Mouse (Mus musculus) brain, embryonic 18.5 days (tissue): ENCODE measurements around the gene Gm49711.
"Not testable (repeated sequence)": the region's sequence is repeated elsewhere in the genome, so short reads cannot be mapped to it uniquely, and the experiment has no call there.

Experiments
- DNase-seq: peaks from one replicate; pipeline ENCODE4 v3.0.0-alpha.2; 2012; ENCODE audit warnings: low read depth, low spot score

Gene Gm49711

DNA sequence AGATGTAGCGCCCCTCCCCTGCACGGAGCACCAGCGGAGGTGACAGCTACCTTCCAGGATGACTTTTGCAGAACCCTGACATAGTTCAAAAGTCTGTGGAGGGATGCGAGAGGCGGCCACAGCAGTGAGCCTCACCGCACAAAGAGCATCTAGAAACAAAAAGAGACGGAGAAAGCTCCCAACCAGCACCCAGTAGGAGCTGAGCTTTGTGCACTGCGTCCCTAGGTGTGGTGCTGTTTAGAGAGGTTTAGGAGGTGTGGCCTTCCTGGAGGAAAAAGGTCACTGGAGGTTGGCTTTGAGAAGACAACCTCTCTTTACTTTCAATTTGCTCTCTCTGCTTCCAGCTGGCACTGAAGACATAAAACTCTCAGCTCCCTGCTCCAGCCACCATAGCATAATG, 121.2 kb downstream of the Gm49711 start:
- no peak for DNase-seq

DNA sequence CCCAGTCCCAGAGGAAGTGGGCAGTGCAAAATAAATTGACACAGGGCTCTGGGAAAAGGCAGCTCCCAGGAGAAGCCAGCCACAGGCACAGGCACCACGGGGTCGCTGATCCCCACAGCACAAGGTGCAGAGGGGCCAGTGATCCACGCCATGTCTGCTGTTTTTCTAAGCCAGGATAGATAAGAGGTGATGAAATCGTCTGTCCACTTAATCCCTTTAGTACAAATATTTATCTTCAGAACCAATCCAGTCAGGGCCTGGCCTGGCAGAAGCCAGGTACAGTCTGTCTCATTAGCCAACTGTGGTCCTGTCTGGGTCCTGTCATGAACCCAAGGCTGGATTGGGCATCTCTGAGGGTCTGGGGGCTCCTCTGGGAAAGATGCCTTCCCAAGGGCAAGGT, 125.4 kb downstream of the Gm49711 start:
- no peak for DNase-seq

DNA sequence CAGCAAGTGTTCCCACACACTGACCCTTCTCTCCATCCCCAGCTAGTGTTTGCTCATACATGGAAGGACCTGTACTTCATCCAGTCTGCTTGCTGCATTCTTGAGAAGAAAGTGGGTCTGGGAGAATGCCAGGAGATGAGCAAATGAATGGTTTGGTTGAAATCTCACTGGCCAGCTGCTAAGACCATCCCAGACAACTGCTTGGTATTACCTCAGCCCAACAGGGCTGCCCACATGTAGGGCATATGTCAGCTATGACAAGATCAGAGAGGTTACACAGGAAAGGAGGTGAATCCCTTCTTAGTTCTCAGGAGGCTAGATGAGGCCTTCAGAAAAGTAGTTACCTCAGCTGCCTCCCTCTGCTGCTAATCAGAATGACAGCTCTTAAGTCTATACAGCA, 132.5 kb downstream of the Gm49711 start:
- no peak for DNase-seq

DNA sequence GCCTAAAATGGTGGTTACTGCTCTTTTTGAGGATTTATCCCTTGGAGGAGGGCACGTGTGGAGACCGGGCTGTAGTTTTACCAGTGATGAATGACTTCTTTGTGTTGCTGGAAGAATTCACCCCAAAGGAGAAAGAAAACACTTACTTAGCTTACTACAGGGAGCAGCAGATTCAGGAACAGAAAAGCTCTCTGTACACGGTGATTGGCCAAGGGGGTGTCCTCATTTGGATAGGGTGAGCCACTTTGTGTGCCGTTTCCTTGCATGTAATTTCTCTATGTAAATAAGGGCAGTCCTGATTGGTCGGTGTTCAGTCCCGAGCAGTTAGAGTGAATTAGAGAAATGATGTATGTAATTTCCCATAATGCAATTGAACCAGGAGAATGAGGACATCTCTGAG, 137.0 kb downstream of the Gm49711 start:
- DNase-seq, result no peak

GRCm38 (mm10) chr16:92196741-92197331, 138.7 kb downstream of the Gm49711 start:
- DNase-seq, result peak; percentile 37

DNA sequence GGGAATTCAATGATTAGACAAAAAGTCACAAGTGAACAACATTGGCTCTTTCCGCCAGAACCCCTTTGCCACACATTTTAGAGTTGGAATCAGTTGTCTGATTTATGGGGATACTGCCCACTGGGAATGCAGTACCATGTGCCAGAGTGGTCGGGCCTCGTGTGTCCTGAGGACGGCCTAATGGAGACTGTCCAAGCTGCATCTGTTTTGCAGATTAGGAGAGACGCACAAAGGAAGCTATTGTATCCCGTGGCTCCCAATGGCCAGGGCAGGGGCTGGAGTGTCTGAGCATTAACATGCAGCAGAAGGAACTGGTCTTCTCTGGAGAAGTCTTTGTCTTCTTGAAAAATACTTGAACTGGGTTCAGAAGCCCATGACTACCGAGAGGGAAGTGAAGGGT, 142.5 kb downstream of the Gm49711 start:
- DNase-seq, result peak; percentile 10

- DNase-seq, result no peak
These were observed 145.5 kb downstream of the Gm49711 start for GRCm38 (mm10) chr16:92203599-92203998.

DNA sequence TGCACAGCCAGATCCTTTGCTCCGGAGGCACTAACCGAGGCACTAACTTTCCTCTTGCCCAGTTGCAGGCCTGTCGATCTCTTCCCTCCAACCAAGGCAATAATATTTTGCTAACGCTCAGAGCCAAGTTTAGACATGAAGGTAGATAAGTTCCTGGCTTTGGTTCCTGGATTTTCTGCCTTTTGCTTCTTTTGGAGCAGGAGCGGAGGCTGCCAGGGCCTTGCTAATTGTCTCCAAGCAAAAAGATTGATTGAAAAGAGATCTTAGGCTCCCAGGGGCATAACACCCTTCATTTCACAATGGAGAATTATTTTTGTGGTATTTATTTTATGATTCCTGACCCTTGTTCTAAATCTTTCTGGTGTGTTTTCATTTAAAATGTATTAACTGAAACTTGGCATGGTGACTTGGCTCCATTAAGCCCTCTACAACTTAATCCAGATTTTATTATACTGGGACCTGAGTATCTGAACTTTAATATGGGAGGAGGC, 151.2 kb downstream of the Gm49711 start:
- no peak for DNase-seq

- not testable (repeated sequence) for DNase-seq
These were observed 152.2 kb downstream of the Gm49711 start for GRCm38 (mm10) chr16:92210316-92210715.

- DNase-seq, result not testable (repeated sequence)
These were observed 155.8 kb downstream of the Gm49711 start for GRCm38 (mm10) chr16:92213911-92214310.

DNA sequence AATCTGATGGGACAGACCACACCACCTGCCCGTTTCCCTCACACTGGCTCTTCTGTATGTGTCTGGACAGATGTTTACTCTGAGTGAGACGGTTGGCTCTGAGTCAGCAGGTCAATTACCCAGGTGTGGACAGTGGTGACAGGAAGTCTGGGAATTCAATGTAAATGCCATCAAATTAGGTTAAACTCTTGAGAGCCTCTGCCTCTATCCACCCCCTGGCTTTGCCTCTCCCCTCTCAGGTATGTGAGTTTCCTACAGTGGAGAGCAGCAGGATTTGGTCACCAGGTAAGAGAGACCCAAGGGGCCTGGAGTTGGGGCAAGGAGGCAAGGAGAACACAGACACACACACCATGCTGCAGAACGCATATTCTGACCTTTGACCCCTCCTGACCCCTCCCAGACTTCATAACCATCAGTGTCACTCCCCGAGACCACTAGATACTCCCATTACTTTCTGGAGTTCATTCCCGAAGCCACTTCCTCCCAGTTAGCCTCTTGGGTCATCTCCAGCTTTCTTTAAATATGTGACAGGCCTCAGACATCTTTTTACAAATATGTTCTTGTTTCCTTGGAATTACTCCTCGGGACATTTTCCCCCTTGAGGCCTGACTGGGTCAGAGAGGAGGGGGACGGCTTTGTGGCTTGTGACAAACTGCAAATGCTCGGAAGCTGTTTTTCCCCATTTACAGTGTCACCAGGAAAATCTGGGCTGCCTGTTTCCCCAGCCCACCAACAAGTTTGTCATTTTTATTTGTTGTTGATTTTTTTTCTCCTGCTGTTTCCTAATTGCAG, 157.7 kb downstream of the Gm49711 start:
- no peak for DNase-seq

- DNase-seq, result no peak
These were observed 162.6 kb downstream of the Gm49711 start for GRCm38 (mm10) chr16:92220754-92221153.

- DNase-seq, result no peak
These were observed 170.3 kb downstream of the Gm49711 start for GRCm38 (mm10) chr16:92228332-92228919.

GRCm38 (mm10) chr16:92230476-92230931, 172.4 kb downstream of the Gm49711 start:
- no peak for DNase-seq

GRCm38 (mm10) chr16:92234530-92234929, 176.4 kb downstream of the Gm49711 start:
- DNase-seq, result no peak

- DNase-seq, result no peak
These were observed 177.1 kb downstream of the Gm49711 start for GRCm38 (mm10) chr16:92235222-92235621.
